Mouse (Mus musculus) myocyte (in vitro differentiated cells): Measurements from ENCODE around the gene Sema3e.

ENCODE experiments used
- CEBPB ChIP-seq: IDR thresholded peaks from 2 replicates; pipeline ENCODE4 v1.6.1; 2011; ENCODE audit warnings: mild to moderate bottlenecking, moderate library complexity; ENCODE audit not compliant: poor library complexity, insufficient read depth, severe bottlenecking
- E2F4 ChIP-seq: IDR thresholded peaks from one replicate; pipeline ENCODE4 v1.6.1; 2011; ENCODE audit warnings: mild to moderate bottlenecking, control low read depth, moderate library complexity; ENCODE audit not compliant: insufficient read depth
- MAX ChIP-seq: IDR thresholded peaks from one replicate; pipeline ENCODE4 v1.6.1; 2011; ENCODE audit warnings: low read depth, mild to moderate bottlenecking, control low read depth
- MYOD1 ChIP-seq, 3 experiments: IDR thresholded peaks; one replicate each; pipeline ENCODE4 v1.6.1; 2011; ENCODE audit warnings: control low read depth in 2 of 3, low read depth in 2 of 3, mild to moderate bottlenecking in 2 of 3, moderate library complexity in 1 of 3; ENCODE audit not compliant: insufficient read length in 2 of 3, control insufficient read depth in 1 of 3
- POLR2A ChIP-seq: IDR thresholded peaks from one replicate; pipeline ENCODE4 v1.6.1; 2011; ENCODE audit warnings: low read depth, mild to moderate bottlenecking, control low read depth, moderate library complexity; ENCODE audit not compliant: insufficient read length
- POLR2AphosphoS2 ChIP-seq: IDR thresholded peaks from one replicate; pipeline ENCODE4 v1.6.1; 2011; ENCODE audit warnings: low read depth, control low read depth; ENCODE audit not compliant: insufficient read length
- REST ChIP-seq: IDR thresholded peaks from one replicate; pipeline ENCODE4 v1.6.1; 2011; ENCODE audit warnings: mild to moderate bottlenecking, control low read depth, moderate library complexity; ENCODE audit not compliant: insufficient read depth, insufficient read length
- TCF12 ChIP-seq: IDR thresholded peaks from one replicate; pipeline ENCODE4 v1.6.1; 2011; ENCODE audit warnings: mild to moderate bottlenecking, control low read depth; ENCODE audit not compliant: poor library complexity, insufficient read depth, severe bottlenecking

DNA sequence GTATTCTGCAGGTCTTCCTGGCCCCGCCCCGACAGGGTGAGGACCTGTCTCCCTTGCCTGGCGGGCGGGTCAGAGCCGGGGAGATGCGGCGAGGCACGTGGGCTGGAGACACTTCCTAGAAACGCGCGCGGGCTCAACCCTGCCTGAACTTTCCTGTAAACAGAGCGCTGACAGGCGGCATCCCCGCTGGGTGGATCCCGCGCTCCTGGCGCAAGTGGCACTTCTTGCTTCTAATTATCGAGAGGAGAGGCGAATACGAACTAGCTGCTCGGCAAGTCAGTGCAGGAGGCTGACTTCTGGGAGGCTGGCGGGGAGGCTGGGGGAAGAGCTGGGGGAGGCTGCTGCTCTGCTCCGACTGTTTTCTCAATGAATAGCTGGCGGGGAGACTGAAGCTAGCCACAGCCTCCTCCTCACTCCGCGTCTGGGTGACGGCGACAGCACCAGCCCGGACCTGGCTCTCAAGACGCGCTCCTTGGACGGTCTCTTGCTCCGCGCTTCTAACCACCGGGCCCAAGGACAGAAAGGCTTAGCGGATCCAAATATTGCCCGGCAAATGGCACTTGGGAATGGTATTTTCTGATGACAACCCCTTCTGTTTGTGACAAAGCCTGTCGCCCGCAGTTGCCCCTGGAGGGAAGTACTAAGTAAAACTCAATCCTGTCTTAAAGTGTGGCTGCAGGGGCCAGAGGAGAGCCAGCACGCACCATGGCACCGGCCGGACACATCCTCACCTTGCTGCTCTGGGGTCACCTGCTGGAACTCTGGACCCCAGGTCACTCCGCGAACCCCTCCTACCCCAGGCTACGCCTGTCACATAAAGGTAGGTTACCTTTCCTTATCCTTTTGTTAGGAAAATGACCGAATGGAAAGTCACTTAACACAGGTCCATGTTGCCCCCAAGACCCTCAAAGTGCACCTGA is at the start of gene Sema3e:
- TF ChIP-seq REST (no peak), POLR2A (peak; percentile 37), POLR2AphosphoS2 (no peak), E2F4 (no peak), CEBPB (no peak), MYOD1 (IDR thresholded peaks at IDR 0.05; ENCODE audit: control insufficient read depth in 1 of 3, insufficient read length in 2 of 3, low read depth in 2 of 3) (no peak), TCF12 (no peak), MAX (no peak)
